Mouse (Mus musculus) ES-E14 (cell line): ENCODE measurements around the gene Sh3tc1.

Experiments
- CHD2 ChIP-seq: IDR thresholded peaks from 2 replicates; pipeline ENCODE4 v1.6.1; 2014; ENCODE audit warnings: mild to moderate bottlenecking, low read depth, low read length, inconsistent platforms
- MAFK ChIP-seq: IDR thresholded peaks from 2 replicates; pipeline ENCODE4 v1.6.1; 2014; ENCODE audit warnings: mild to moderate bottlenecking, low read depth, low read length, inconsistent platforms; ENCODE audit not compliant: insufficient read depth
- ZC3H11A ChIP-seq: IDR thresholded peaks from 2 replicates; pipeline ENCODE4 v1.6.1; 2012; ENCODE audit warnings: low read depth, mild to moderate bottlenecking, inconsistent platforms, low read length, borderline replicate concordance

DNA sequence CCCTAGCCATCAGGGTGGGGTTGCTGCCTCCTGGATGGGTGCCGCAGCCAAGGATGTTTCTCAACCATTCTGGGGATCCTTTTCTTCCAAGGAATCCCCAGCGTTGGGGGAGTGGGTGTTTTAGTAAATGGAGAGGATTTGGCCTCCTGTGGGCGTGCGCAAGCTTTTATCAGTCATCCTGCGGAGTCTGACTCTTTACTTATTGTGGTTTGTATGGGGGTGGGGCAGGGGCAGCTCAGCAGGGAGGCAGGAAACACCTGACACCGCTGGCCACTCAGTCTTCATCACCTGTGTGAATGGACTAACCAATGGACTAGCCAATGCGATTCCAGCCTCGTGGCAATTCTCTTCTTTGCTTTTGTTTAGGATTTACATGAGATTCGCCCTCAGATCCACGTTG, 929 bp upstream of the Sh3tc1 start:
- TF ChIP-seq CHD2 (no peak), ZC3H11A (no peak), MAFK (no peak)
